Mouse (Mus musculus) MN1 (cell line): Measurements from ENCODE around the gene Ttn.
A peak's percentile ranks its signal among the peaks of the same experiment; 100 is the strongest.

Source experiments
- DNase-seq: peaks from one replicate; pipeline ENCODE4 v3.0.0-alpha.2; 2016; ENCODE audit warnings: low spot score

Gene Ttn

GRCm38 (mm10) chr2:76655982-76656381 is 326.4 kb downstream of the Ttn start:
- DNase-seq = peak; percentile 25

- DNase-seq = no peak
Measured at GRCm38 (mm10) chr2:76655444-76655843, 326.9 kb downstream of the Ttn start.

DNA sequence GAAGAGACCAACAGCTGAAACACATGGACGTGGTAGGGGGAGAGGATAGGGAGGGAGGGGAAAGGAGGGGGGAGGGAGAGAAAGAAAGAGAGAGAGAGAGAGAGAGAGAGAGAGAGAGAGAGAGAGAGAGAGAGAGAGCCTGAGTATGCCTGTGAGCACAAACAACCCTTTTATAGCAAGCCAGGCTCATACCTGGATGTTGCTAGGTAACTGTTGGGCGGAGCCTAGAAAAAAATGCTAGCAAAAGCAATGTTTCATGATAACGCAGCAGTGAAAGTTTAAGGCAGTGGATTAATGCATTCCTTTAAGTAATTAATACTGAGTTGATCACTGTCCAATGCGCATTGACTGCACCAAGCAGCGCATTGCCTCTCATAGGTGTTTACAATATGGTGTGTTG is 327.7 kb downstream of the Ttn start:
- DNase-seq = no peak
